Mouse (Mus musculus): ENCODE data around the gene Ahrr. TPM values are rescaled to one million over a fixed set of nuclear protein-coding genes. Genes with fewer than 3 reads are reported as not detected.
A peak's percentile ranks its signal among the peaks of the same experiment; 100 is the strongest.

The Ahrr gene
- not detected in 2 replicates for polyA plus RNA-seq (2012; ENCODE audit: insufficient read depth, insufficient read length, low replicate concordance, missing spikeins)

GRCm38 (mm10) chr13:74292167-74292566, at the start of gene Ahrr:
Ahrr (minus strand) TSS chr13:74292331.
- Histone ChIP-seq H3K4me1 (ENCODE audit: control insufficient read depth, insufficient read depth, low read length) (peaks cover 4% of the 10 kb centered on the region; the same call in 1 of the 2 replicates), H3K4me3 (ENCODE audit: insufficient read depth, low read depth, low read length) (no peak within 1 kb of the TSS), H3K27ac (ENCODE audit: insufficient read depth, low read depth, low read length) (no peak within 1 kb of the TSS)
- TF ChIP-seq POLR2A (IDR thresholded peaks at IDR 0.05; ENCODE audit: insufficient read depth, low read depth, low read length) (no peak), CTCF (IDR thresholded peaks at IDR 0.05; ENCODE audit: insufficient read depth, low read depth, low read length) (no peak)
- WGBS = 2% methylated on average over 27 of the region's 27 CpGs

- Histone ChIP-seq H3K27ac (ENCODE audit: insufficient read depth, low read depth, low read length) (no peak overlapping the region), H3K4me1 (ENCODE audit: control insufficient read depth, insufficient read depth, low read length) (no peaks in the 10 kb centered on the region), H3K4me3 (ENCODE audit: insufficient read depth, low read depth, low read length) (no peak overlapping the region)
- TF ChIP-seq POLR2A (IDR thresholded peaks at IDR 0.05; ENCODE audit: insufficient read depth, low read depth, low read length) = no peak
- TF ChIP-seq CTCF (IDR thresholded peaks at IDR 0.05; ENCODE audit: insufficient read depth, low read depth, low read length) = no peak
- 39% methylated on average over 3 of the region's 3 CpGs for WGBS
These were observed 48.9 kb upstream of the Ahrr start for GRCm38 (mm10) chr13:74341036-74341435.

- Histone ChIP-seq H3K4me3 (ENCODE audit: insufficient read depth, low read depth, low read length) (no peak overlapping the region), H3K27ac (ENCODE audit: insufficient read depth, low read depth, low read length) (no peak overlapping the region), H3K4me1 (ENCODE audit: control insufficient read depth, insufficient read depth, low read length) (no peaks in the 10 kb centered on the region)
- TF ChIP-seq POLR2A (IDR thresholded peaks at IDR 0.05; ENCODE audit: insufficient read depth, low read depth, low read length) (no peak), CTCF (IDR thresholded peaks at IDR 0.05; ENCODE audit: insufficient read depth, low read depth, low read length) (no peak)
These were observed 37.2 kb upstream of the Ahrr start for GRCm38 (mm10) chr13:74329321-74329720.

DNA sequence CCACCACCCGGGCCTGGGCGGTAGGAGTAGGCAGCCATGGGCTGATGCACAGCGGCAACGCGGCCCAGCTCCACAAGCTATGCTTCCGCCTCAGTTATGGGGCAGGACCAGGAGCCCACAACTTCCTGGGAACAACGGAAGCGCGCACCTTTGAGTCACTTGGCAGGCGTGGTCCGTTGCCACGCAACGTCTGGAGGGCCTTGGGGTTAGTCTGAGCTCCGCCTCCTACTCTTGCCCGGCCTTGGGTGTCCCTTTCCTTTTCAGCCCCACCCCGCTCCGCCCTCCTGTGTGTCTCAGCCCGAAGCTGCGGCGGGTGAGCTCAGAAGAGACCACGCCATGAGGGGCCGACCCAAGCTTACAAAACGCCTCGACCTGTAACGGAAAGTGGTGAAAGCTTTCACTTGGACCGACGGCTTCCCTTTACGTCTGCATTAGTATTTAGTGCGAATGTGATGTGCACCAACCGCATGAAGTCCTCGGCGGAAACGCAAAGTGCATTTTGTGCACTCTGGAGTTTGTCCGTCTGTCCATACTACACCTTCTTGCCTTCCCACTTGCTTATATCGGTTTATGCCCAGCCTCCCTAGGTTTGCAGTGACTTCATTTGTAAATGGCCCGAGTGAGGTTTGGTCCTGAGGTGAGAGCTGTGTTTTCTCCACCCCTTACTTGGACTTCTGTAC, 25.2 kb upstream of the Ahrr start, which contains the start of gene Pdcd6:
Gene Pdcd6, minus strand, starts transcription at position 411 of the 680 bp plus-strand sequence.
- Histone ChIP-seq H3K27ac (ENCODE audit: insufficient read depth, low read depth, low read length) (0 out of 2 replicates have a peak within 1 kb of the TSS, but pooled peaks have one; percentile 29), H3K4me1 (ENCODE audit: control insufficient read depth, insufficient read depth, low read length) (no peaks in the 10 kb centered on the region), H3K4me3 (ENCODE audit: insufficient read depth, low read depth, low read length) (peak within 1 kb of the TSS; percentile 66)
- no peak for TF ChIP-seq CTCF (IDR thresholded peaks at IDR 0.05; ENCODE audit: insufficient read depth, low read depth, low read length)
- TF ChIP-seq POLR2A (IDR thresholded peaks at IDR 0.05; ENCODE audit: insufficient read depth, low read depth, low read length) = no peak
- under 1% methylated on average over 36 of the region's 36 CpGs for WGBS

- H3K4me1 ChIP-seq (ENCODE audit: control insufficient read depth, insufficient read depth, low read length) = no peaks in the 10 kb centered on the region
- peak overlapping the region; percentile 66 for H3K4me3 ChIP-seq (ENCODE audit: insufficient read depth, low read depth, low read length)
- WGBS = under 1% methylated on average over 15 of the region's 15 CpGs
- no peak for TF ChIP-seq CTCF (IDR thresholded peaks at IDR 0.05; ENCODE audit: insufficient read depth, low read depth, low read length)
- no peak for TF ChIP-seq POLR2A (IDR thresholded peaks at IDR 0.05; ENCODE audit: insufficient read depth, low read depth, low read length)
- no peak overlapping the region for H3K27ac ChIP-seq (ENCODE audit: insufficient read depth, low read depth, low read length)
These were observed 24.6 kb upstream of the Ahrr start for GRCm38 (mm10) chr13:74316789-74317169.

DNA sequence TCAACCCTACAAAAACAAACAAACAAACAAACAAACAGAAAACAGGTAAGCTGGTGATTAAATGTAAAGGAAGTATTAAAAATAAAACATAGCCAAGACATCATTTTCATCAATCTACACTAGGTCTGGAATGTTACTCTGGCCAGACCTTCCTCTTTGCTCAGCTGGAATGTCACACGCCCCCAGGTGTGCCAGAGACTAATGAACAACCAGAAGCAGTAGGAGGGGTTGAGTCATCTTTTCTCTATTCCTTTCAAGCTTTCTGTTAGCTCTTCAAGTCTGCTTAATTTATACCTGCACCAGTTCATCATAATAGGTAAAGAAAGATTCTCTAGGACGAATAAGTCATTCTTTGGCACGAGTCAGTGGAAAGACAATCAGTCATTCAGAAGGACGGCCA, 24.3 kb upstream of the Ahrr start:
- 23% methylated on average over 4 of the region's 4 CpGs for WGBS
- H3K27ac ChIP-seq (ENCODE audit: insufficient read depth, low read depth, low read length) = no peak overlapping the region
- TF ChIP-seq CTCF (IDR thresholded peaks at IDR 0.05; ENCODE audit: insufficient read depth, low read depth, low read length) = no peak
- H3K4me3 ChIP-seq (ENCODE audit: insufficient read depth, low read depth, low read length) = peak overlapping the region; percentile 66
- H3K4me1 ChIP-seq (ENCODE audit: control insufficient read depth, insufficient read depth, low read length) = no peaks in the 10 kb centered on the region

- no peak overlapping the region for H3K4me3 ChIP-seq (ENCODE audit: insufficient read depth, low read depth, low read length)
- H3K27ac ChIP-seq (ENCODE audit: insufficient read depth, low read depth, low read length) = no peak overlapping the region
- TF ChIP-seq CTCF (IDR thresholded peaks at IDR 0.05; ENCODE audit: insufficient read depth, low read depth, low read length) = no peak
- TF ChIP-seq POLR2A (IDR thresholded peaks at IDR 0.05; ENCODE audit: insufficient read depth, low read depth, low read length) = no peak
- no peaks in the 10 kb centered on the region for H3K4me1 ChIP-seq (ENCODE audit: control insufficient read depth, insufficient read depth, low read length)
- 97% methylated on average over 3 of the region's 3 CpGs for WGBS
These were observed 22.5 kb upstream of the Ahrr start for GRCm38 (mm10) chr13:74314616-74315015.

GRCm38 (mm10) chr13:74305780-74306179, 13.6 kb upstream of the Ahrr start:
- no peak overlapping the region for H3K27ac ChIP-seq (ENCODE audit: insufficient read depth, low read depth, low read length)
- TF ChIP-seq POLR2A (IDR thresholded peaks at IDR 0.05; ENCODE audit: insufficient read depth, low read depth, low read length) = no peak
- no peak for TF ChIP-seq CTCF (IDR thresholded peaks at IDR 0.05; ENCODE audit: insufficient read depth, low read depth, low read length)
- no peak overlapping the region for H3K4me3 ChIP-seq (ENCODE audit: insufficient read depth, low read depth, low read length)
- H3K4me1 ChIP-seq (ENCODE audit: control insufficient read depth, insufficient read depth, low read length) = no peaks in the 10 kb centered on the region
- 98% methylated on average over 1 of the region's 1 CpGs for WGBS

DNA sequence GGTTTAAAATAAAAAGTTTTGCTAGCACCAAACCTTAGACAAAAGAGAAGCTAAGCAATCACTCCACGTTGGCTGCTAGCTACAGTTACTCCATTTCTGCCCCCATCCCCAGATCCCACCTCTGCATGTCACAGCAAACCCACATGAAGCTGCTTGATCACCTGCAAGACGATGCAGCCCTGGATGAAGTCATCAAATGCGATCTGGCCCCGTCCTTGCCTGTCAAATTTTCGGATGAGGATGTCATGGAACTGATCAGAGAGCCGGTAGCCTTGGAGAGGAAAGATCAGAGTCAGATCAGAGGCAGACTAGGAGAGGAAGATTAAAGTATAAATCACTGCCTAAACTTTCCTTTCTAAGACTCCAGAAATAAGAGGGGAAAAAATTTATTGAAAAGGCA, 13.2 kb upstream of the Ahrr start:
- TF ChIP-seq CTCF (IDR thresholded peaks at IDR 0.05; ENCODE audit: insufficient read depth, low read depth, low read length) (no peak), POLR2A (IDR thresholded peaks at IDR 0.05; ENCODE audit: insufficient read depth, low read depth, low read length) (no peak)
- no peak overlapping the region for H3K27ac ChIP-seq (ENCODE audit: insufficient read depth, low read depth, low read length)
- H3K4me3 ChIP-seq (ENCODE audit: insufficient read depth, low read depth, low read length) = no peak overlapping the region
- no peaks in the 10 kb centered on the region for H3K4me1 ChIP-seq (ENCODE audit: control insufficient read depth, insufficient read depth, low read length)
- 96% methylated on average over 6 of the region's 6 CpGs for WGBS
